Mouse (Mus musculus) cerebellum, adult 2 months (tissue): Measurements from ENCODE around the gene Tmprss9. TPM values are rescaled to one million over a fixed set of nuclear protein-coding genes. Genes with fewer than 3 reads are reported as not detected.

Experiments
- DNase-seq, 2 experiments: peaks; one replicate each; pipeline ENCODE4 v3.0.0; 2021
- H3K27ac ChIP-seq: fragments of 200-500 bp; 2 replicates; pipeline ENCODE4 v1.5.1; 2012; ENCODE audit warnings: low read length, control low read depth, inconsistent platforms; ENCODE audit not compliant: insufficient read depth
- H3K27me3 ChIP-seq: fragments of 200-500 bp; 2 replicates; pipeline ENCODE4 v1.6.1; 2012; ENCODE audit warnings: inconsistent platforms, mild to moderate bottlenecking, low read length, moderate library complexity; ENCODE audit not compliant: control insufficient read depth, insufficient read depth
- H3K4me1 ChIP-seq: fragments of 200-500 bp; 2 replicates; pipeline ENCODE4 v1.6.1; 2011; ENCODE audit warnings: low read length; ENCODE audit not compliant: control insufficient read depth, insufficient read depth
- H3K4me3 ChIP-seq: fragments of 200-500 bp; replicated peaks from 2 replicates; pipeline ENCODE3; 2011; ENCODE audit warnings: mild to moderate bottlenecking, low read depth, low read length, control low read depth; ENCODE audit not compliant: insufficient read depth
- CTCF ChIP-seq: fragments of 200-500 bp; IDR thresholded peaks from 2 replicates; pipeline ENCODE4 v1.5.1; 2011; ENCODE audit warnings: low read depth, mild to moderate bottlenecking, control low read depth, low read length, moderate library complexity, borderline replicate concordance; ENCODE audit not compliant: insufficient read depth
- POLR2A ChIP-seq: fragments of 200-500 bp; IDR thresholded peaks from 2 replicates; pipeline ENCODE4 v1.6.1; 2011; ENCODE audit warnings: low read length, control low read depth, borderline replicate concordance; ENCODE audit not compliant: insufficient read depth
- WGBS: fragments of 180-500 bp; shearing (Covaris S2); methylation state at CpG from one replicate; pipeline ENCODE4 v1.1.7; 2018; 5-methylcytosine and 5-hydroxymethylcytosine counted together
- polyA plus RNA-seq: library from polyadenylated mRNA; depleted of rRNA; stranded (reverse); fragments of >200 nt; gene quantifications from 2 replicates; pipeline ENCODE4 v1.2.3, GENCODE M21; 2012

Gene Tmprss9
- polyA plus RNA-seq, 1 experiment: 0.41 TPM

- no peak for DNase-seq
- Histone ChIP-seq H3K4me3 (peak overlapping the region; percentile 1), H3K4me1 (peaks cover 27% of the 10 kb centered on the region), H3K27ac (peak overlapping the region; percentile 35; the same call in 1 of the 2 replicates), H3K27me3 (no peaks in the 10 kb centered on the region)
- TF ChIP-seq POLR2A (no peak), CTCF (no peak)
- 74% methylated on average over 5 of the region's 5 CpGs for WGBS
These were observed 14.7 kb upstream of the Tmprss9 start for GRCm38 (mm10) chr10:80856908-80857307.

- 43% methylated on average over 8 of the region's 8 CpGs for WGBS
- no peaks in the 10 kb centered on the region for H3K27me3 ChIP-seq
- no peak for DNase-seq
- TF ChIP-seq CTCF (no peak), POLR2A (no peak)
- peak overlapping the region; percentile 35; the same call in 1 of the 2 replicates for H3K27ac ChIP-seq
- H3K4me3 ChIP-seq: no peak overlapping the region
- H3K4me1 ChIP-seq: peaks cover 27% of the 10 kb centered on the region
These were observed 14.3 kb upstream of the Tmprss9 start for GRCm38 (mm10) chr10:80857386-80857785.

- H3K4me3 ChIP-seq: no peak overlapping the region
- WGBS: 42% methylated on average over 3 of the region's 3 CpGs
- H3K27ac ChIP-seq: peak overlapping the region; percentile 53
- H3K4me1 ChIP-seq: peaks cover 27% of the 10 kb centered on the region
- no peak for TF ChIP-seq POLR2A
- no peak for TF ChIP-seq CTCF
- DNase-seq: no peak
- no peaks in the 10 kb centered on the region for H3K27me3 ChIP-seq
These were observed 13.8 kb upstream of the Tmprss9 start for GRCm38 (mm10) chr10:80857848-80858247.

- no peak for DNase-seq
- H3K4me1 ChIP-seq: peaks cover 29% of the 10 kb centered on the region
- H3K27ac ChIP-seq: no peak overlapping the region
- H3K4me3 ChIP-seq: no peak overlapping the region
- TF ChIP-seq CTCF (no peak), POLR2A (no peak)
- WGBS: 72% methylated on average over 7 of the region's 7 CpGs
- H3K27me3 ChIP-seq: no peaks in the 10 kb centered on the region
These were observed 13.2 kb upstream of the Tmprss9 start for GRCm38 (mm10) chr10:80858350-80858935.

GRCm38 (mm10) chr10:80862305-80862704 lies 9.3 kb upstream of the Tmprss9 start:
- TF ChIP-seq POLR2A (no peak), CTCF (no peak)
- 97% methylated on average over 5 of the region's 5 CpGs for WGBS
- Histone ChIP-seq H3K4me1 (peaks cover 39% of the 10 kb centered on the region), H3K27me3 (no peaks in the 10 kb centered on the region), H3K4me3 (no peak overlapping the region), H3K27ac (no peak overlapping the region)
- DNase-seq: no peak

GRCm38 (mm10) chr10:80864446-80864845 lies 7.2 kb upstream of the Tmprss9 start:
- peaks cover 27% of the 10 kb centered on the region for H3K4me1 ChIP-seq
- no peaks in the 10 kb centered on the region for H3K27me3 ChIP-seq
- TF ChIP-seq CTCF (no peak), POLR2A (0 out of 2 replicates have a peak, but pooled peaks have one; percentile 14)
- DNase-seq: peak; percentile 86 to 90
- peak overlapping the region; percentile 86 for H3K27ac ChIP-seq
- H3K4me3 ChIP-seq: no peak overlapping the region
- 7% methylated on average over 16 of the region's 16 CpGs for WGBS

- Histone ChIP-seq H3K27me3 (no peaks in the 10 kb centered on the region), H3K27ac (no peak overlapping the region), H3K4me1 (no peaks in the 10 kb centered on the region), H3K4me3 (no peak overlapping the region)
- no peak for DNase-seq
- no peak for TF ChIP-seq CTCF
- WGBS: 68% methylated on average over 5 of the region's 6 CpGs
These were observed 655 bp upstream of the Tmprss9 start for GRCm38 (mm10) chr10:80870993-80871392.

GRCm38 (mm10) chr10:80874035-80874434 lies 2.4 kb downstream of the Tmprss9 start:
- no peaks in the 10 kb centered on the region for H3K4me1 ChIP-seq
- no peak for DNase-seq
- no peak for TF ChIP-seq POLR2A
- no peak for TF ChIP-seq CTCF
- H3K4me3 ChIP-seq: no peak overlapping the region
- 80% methylated on average over 9 of the region's 9 CpGs for WGBS
- H3K27ac ChIP-seq: no peak overlapping the region
- H3K27me3 ChIP-seq: no peaks in the 10 kb centered on the region
